Mouse (Mus musculus) adrenal gland, adult 2 months (tissue): Measurements from ENCODE around the gene Smim23. TPM values are rescaled to one million over a fixed set of nuclear protein-coding genes. Genes with fewer than 3 reads are reported as not detected.

Source experiments
- DNase-seq: peaks from one replicate; pipeline ENCODE4 v3.0.0; 2021
- polyA plus RNA-seq: library from polyadenylated mRNA; depleted of rRNA; stranded (reverse); fragments of >200 nt; gene quantifications from 2 replicates; pipeline ENCODE4 v1.2.3, GENCODE M21; 2012; rRNA removed
- total RNA-seq, 2 experiments: library from RNA; stranded (reverse); gene quantifications; 2 replicates each; pipeline ENCODE4 v1.2.3; 2021

The Smim23 gene
- total and polyA plus RNA-seq, 3 experiments = not detected

- no peak for DNase-seq
These were observed 42.6 kb downstream of the Smim23 start for GRCm38 (mm10) chr11:32781633-32782404.

GRCm38 (mm10) chr11:32780747-32781536 lies 43.5 kb downstream of the Smim23 start:
- DNase-seq = no peak

GRCm38 (mm10) chr11:32768642-32769343 lies 55.6 kb downstream of the Smim23 start:
- no peak for DNase-seq

Other genes with a start within 250 kb of the Smim23 start
- 10 to 100 TPM; 85.2 to 98.2 TPM for gene Fbxw11, start 181.9 kb downstream of the Smim23 start, total RNA-seq
- gene Fbxw11, start 181.9 kb downstream of the Smim23 start, polyA plus RNA-seq = 45.9 and 57.8 TPM in 2 replicates